Mouse (Mus musculus) heart, postnatal 0 days (tissue): ENCODE measurements around the gene Cct3.

Experiments
- CTCF ChIP-seq: IDR thresholded peaks from 2 replicates; pipeline ENCODE4 v1.5.1; 2016; ENCODE audit warnings: antibody characterized with exemption, control low read depth, low read depth
- EP300 ChIP-seq: IDR thresholded peaks from 2 replicates; pipeline ENCODE4 v1.6.1; 2016; ENCODE audit warnings: antibody characterized with exemption, low read depth

DNA sequence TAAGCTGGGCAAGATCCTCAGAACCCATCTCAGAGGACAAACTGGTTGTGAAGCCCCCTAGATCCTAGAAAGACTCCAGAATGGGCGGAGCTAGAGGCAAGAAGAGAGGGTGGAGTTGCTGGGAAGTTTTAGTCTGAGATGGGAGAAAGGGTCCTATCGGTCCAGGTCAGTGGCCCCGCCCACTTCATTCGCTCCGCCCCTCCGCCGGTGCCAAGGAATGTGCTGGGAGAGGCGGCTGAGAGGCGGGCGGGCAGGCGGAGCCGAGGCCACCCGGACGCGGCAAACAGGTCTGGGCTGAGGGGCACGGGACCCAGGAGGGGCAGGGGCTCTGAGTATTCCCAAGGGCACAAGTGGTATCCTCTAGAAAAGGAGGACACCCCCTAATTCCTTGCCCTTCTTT, 67.4 kb downstream of the Cct3 start, which contains the start of gene Paqr6:
- no peak for TF ChIP-seq CTCF
- TF ChIP-seq EP300 = no peak
